22 mouse cellular contexts compared by ENCODE assay signal in genomic region chr11:61478788-61479187, GRCm38 (mm10). TPM values are rescaled to one million over a fixed set of nuclear protein-coding genes. Genes with fewer than 3 reads are reported as not detected.
DNase-seq lines count a peak whose midpoint lies in the region; TF ChIP-seq lines count a peak whose summit lies in the region.
"Had no signal": no experiment of that assay in that cellular context is flagged by ENCODE, and none has a peak within 500 bp of the region (broad histone marks: within the 10 kb centered on the region; RNA-seq: fewer than 3 reads in every experiment).

No protein-coding gene starts in this region.

- no peak overlapping the region for H3K4me2 ChIP-seq in CH12.LX (ENCODE audit: insufficient read depth, low read depth, poor library complexity, severe bottlenecking)
- H3K4me2 ChIP-seq: embryonic facial prominence, embryonic 13.5 days; embryonic facial prominence, embryonic 15.5 days had no signal

- DNase-seq in cerebellum, adult 9-11 months: peak; percentile 19
- no peak for DNase-seq in cerebellum, adult 2 months
- DNase-seq in layer of hippocampus, adult 2 months (ENCODE audit: low spot score in 2 of 2): no peak
- no peak for DNase-seq in layer of hippocampus, adult 8-10 months (ENCODE audit: low spot score in 2 of 2)
- no peak for DNase-seq in CH12.LX (ENCODE audit: extremely low read depth)
- no peak for DNase-seq in MEL (ENCODE audit: low read depth, low spot score)
- DNase-seq in kidney, postnatal 4 days: no peak
- DNase-seq in lung, postnatal 10 days: no peak
- DNase-seq: adrenal gland, adult 2 months; adrenal gland, postnatal 10 days; adrenal gland, postnatal 25 days; cerebellum, adult 11 months; cerebellum, adult 9-10 months; embryo, embryonic 11 days had no signal

- no peaks in the 10 kb centered on the region for H3K27me3 ChIP-seq in cerebellum, adult 2 months (ENCODE audit: control insufficient read depth, insufficient read depth, low read length)
- peaks cover 26% of the 10 kb centered on the region for H3K27me3 ChIP-seq in CH12.LX (replicated peaks)
- H3K27me3 ChIP-seq in MEL (ENCODE audit: control insufficient read depth in 1 of 2, insufficient read depth in 2 of 2, low read length in 2 of 2): peaks cover 2 to 14% of the 10 kb centered on the region in 2 experiments
- H3K27me3 ChIP-seq: embryonic facial prominence, embryonic 13.5 days; embryonic facial prominence, embryonic 15.5 days had no signal

- dilution Hi-C loops in CH12.LX (cut with MboI; ENCODE audit: extremely low pct_ligation_motif_present, extremely low pct_unique_long_range_greater_than_20kb, low sequenced_read_pairs): no loop called here

- TF ChIP-seq EP300 in CH12.LX (IDR thresholded peaks at IDR 0.05; ENCODE audit: low read length): no peak
- no peak for TF ChIP-seq EP300 in MEL (IDR thresholded peaks at IDR 0.05; ENCODE audit: low read depth in 1 of 2, low read length in 2 of 2)

- H3K9me3 ChIP-seq in CH12.LX (replicated peaks; ENCODE audit: low read length) (no peaks in the 10 kb centered on the region), MEL (replicated peaks; ENCODE audit: insufficient read depth, low read length) (no peaks in the 10 kb centered on the region)
- H3K9me3 ChIP-seq: embryonic facial prominence, embryonic 13.5 days; embryonic facial prominence, embryonic 15.5 days; forebrain, embryonic 10.5 days; forebrain, embryonic 12.5 days; G1E had no signal

- TF ChIP-seq POLR2A in cerebellum, adult 2 months (IDR thresholded peaks at IDR 0.05; ENCODE audit: borderline replicate concordance, insufficient read depth, low read length): no peak
- TF ChIP-seq POLR2A in CH12.LX (IDR thresholded peaks at IDR 0.05; ENCODE audit: low read depth, low read length) (no peak), MEL (IDR thresholded peaks at IDR 0.05; ENCODE audit: control insufficient read depth in 1 of 2, insufficient read depth in 1 of 2, low read depth in 1 of 2, low read length in 2 of 2, poor library complexity in 1 of 2) (no peak)

- H3K4me3 ChIP-seq in cerebellum, adult 2 months (replicated peaks; ENCODE audit: insufficient read depth, low read depth, low read length): no peak overlapping the region
- no peak overlapping the region for H3K4me3 ChIP-seq in layer of hippocampus, adult 2 months
- H3K4me3 ChIP-seq in CH12.LX (replicated peaks in 1 of 3; ENCODE audit: low read depth in 2 of 3, low read length in 2 of 3, poor library complexity in 1 of 3) (no peak overlapping the region), MEL (ENCODE audit: control insufficient read depth in 1 of 2, insufficient read depth in 1 of 2, low read depth in 2 of 2, low read length in 2 of 2) (no peak overlapping the region)
- H3K4me3 ChIP-seq: embryonic facial prominence, embryonic 13.5 days; embryonic facial prominence, embryonic 15.5 days; erythroblast, embryonic 14.5 days; forebrain, embryonic 10.5 days; forebrain, embryonic 12.5 days had no signal

- WGBS in cerebellum, adult 2 months: 95% methylated on average over 4 of the region's 4 CpGs

- H3K36me3 ChIP-seq in CH12.LX (replicated peaks in 1 of 2; ENCODE audit: control insufficient read depth in 1 of 2, insufficient read depth in 1 of 2, low read length in 1 of 2): no peaks in the 10 kb centered on the region
- no peaks in the 10 kb centered on the region for H3K36me3 ChIP-seq in MEL (ENCODE audit: control insufficient read depth in 1 of 2, insufficient read depth in 2 of 2, low read length in 2 of 2)
- H3K36me3 ChIP-seq: embryonic facial prominence, embryonic 13.5 days; embryonic facial prominence, embryonic 15.5 days; forebrain, embryonic 10.5 days; forebrain, embryonic 12.5 days; G1E had no signal

- no peaks in the 10 kb centered on the region for H3K79me2 ChIP-seq in CH12.LX (replicated peaks; ENCODE audit: control insufficient read depth, extremely low read depth, insufficient read depth, poor library complexity, severe bottlenecking)
- no peaks in the 10 kb centered on the region for H3K79me2 ChIP-seq in MEL (ENCODE audit: control insufficient read depth, insufficient read depth, low read length, poor library complexity)

- in situ Hi-C loops in CH12.LX (cut with MboI; ENCODE audit: low pct_ligation_motif_present, low pct_unique_long_range_greater_than_20kb, low sequenced_read_pairs): no loop called here

- H3K9ac ChIP-seq in CH12.LX (ENCODE audit: insufficient read depth, low read depth): no peak overlapping the region
- no peak overlapping the region for H3K9ac ChIP-seq in MEL (ENCODE audit: control insufficient read depth, low read depth, low read length, poor library complexity, severe bottlenecking)
- H3K9ac ChIP-seq: embryonic facial prominence, embryonic 13.5 days; embryonic facial prominence, embryonic 15.5 days had no signal

- peaks cover 15% of the 10 kb centered on the region for H3K4me1 ChIP-seq in cerebellum, adult 2 months (ENCODE audit: control insufficient read depth, insufficient read depth, low read length)
- no peaks in the 10 kb centered on the region for H3K4me1 ChIP-seq in CH12.LX (ENCODE audit: control insufficient read depth in 1 of 2, insufficient read depth in 2 of 2)
- H3K4me1 ChIP-seq in MEL (ENCODE audit: control insufficient read depth in 1 of 2, insufficient read depth in 2 of 2, low read length in 2 of 2): 0 out of 4 replicates have a peak, but pooled peaks cover 0 to 5% of the 10 kb centered on the region in 2 experiments

- no peak overlapping the region; the same call in 1 of the 2 replicates for H3K27ac ChIP-seq in cerebellum, adult 2 months (ENCODE audit: insufficient read depth, low read length)
- H3K27ac ChIP-seq in layer of hippocampus, adult 2 months: peak overlapping the region; percentile 77; the same call in 1 of the 2 replicates
- H3K27ac ChIP-seq in CH12.LX (ENCODE audit: insufficient read depth, low read depth) (no peak overlapping the region), MEL (ENCODE audit: control insufficient read depth, low read depth, low read length) (no peak overlapping the region)
- H3K27ac ChIP-seq: embryonic facial prominence, embryonic 15.5 days had no signal

- TF ChIP-seq RAD21 in CH12.LX (IDR thresholded peaks at IDR 0.05; ENCODE audit: low read depth, low read length) (no peak), MEL (IDR thresholded peaks at IDR 0.05; ENCODE audit: low read depth, low read length) (no peak)

- no peak for TF ChIP-seq CTCF in cerebellum, adult 2 months (IDR thresholded peaks at IDR 0.05; ENCODE audit: borderline replicate concordance, insufficient read depth, low read depth, low read length)
- TF ChIP-seq CTCF in layer of hippocampus, adult 2 months (conservative IDR thresholded peaks at IDR 0.05): no peak
- no peak for TF ChIP-seq CTCF in CH12.LX (conservative IDR thresholded peaks at IDR 0.05 in 1 of 2, IDR thresholded peaks at IDR 0.05 in 1 of 2; ENCODE audit: low read depth in 2 of 2, low read length in 2 of 2)
- no peak for TF ChIP-seq CTCF in MEL (IDR thresholded peaks at IDR 0.05 in 2 of 3, conservative IDR thresholded peaks at IDR 0.05 in 1 of 3; ENCODE audit: control insufficient read depth in 1 of 3, insufficient read depth in 1 of 3, low read depth in 2 of 3, low read length in 3 of 3, poor library complexity in 1 of 3, severe bottlenecking in 1 of 3)

TF ChIP-seq in CH12.LX, 34 proteins besides CTCF, POLR2A, EP300 and RAD21 (continues in another document):
- TF ChIP-seq NELFE (IDR thresholded peaks at IDR 0.05; ENCODE audit: low read depth, low read length) (no peak), TBP (conservative IDR thresholded peaks at IDR 0.05; ENCODE audit: low read depth, low read length) (0 out of 2 replicates have a peak, but pooled peaks have one; percentile 19)

TF ChIP-seq in MEL, 35 proteins besides CTCF, POLR2A, EP300 and RAD21 (continues in another document):
- TF ChIP-seq CHD1 (IDR thresholded peaks at IDR 0.05; ENCODE audit: low read depth, low read length): no peak
- TF ChIP-seq RCOR1 (IDR thresholded peaks at IDR 0.05; ENCODE audit: low read depth, low read length): no peak
- TF ChIP-seq TBP (IDR thresholded peaks at IDR 0.05; ENCODE audit: low read depth, low read length): peak; percentile 77

RNA-seq across cellular contexts. Expression of gene Mfap4, which starts 6.4 kb away (rescaled TPM):
- polyA plus RNA-seq in cerebellum, adult 2 months (2012; rRNA removed): 1.9 and 3.5 TPM in 2 replicates
- 1 to 10 TPM; 4.8 to 5.0 TPM for total RNA-seq in layer of hippocampus, adult 2 months (2021)
- 1 to 10 TPM; 5.1 to 7.5 (median 5.6) TPM for total RNA-seq in layer of hippocampus, adult 8-10 months (2022)
- total RNA-seq in CH12.LX (2012; rRNA removed): not detected in 2 replicates
- total RNA-seq in CH12.LX (2014; rRNA removed): not detected in 2 replicates
- not detected in 2 replicates for polyA plus RNA-seq in CH12.LX (2012; ENCODE audit: insufficient read length, low read depth)
- total RNA-seq in MEL (2012; rRNA removed): not detected in 2 replicates
- polyA plus RNA-seq in MEL (2012; ENCODE audit: insufficient read depth in 1 of 2, insufficient read length in 2 of 2, low read depth in 1 of 2, low replicate concordance in 2 of 2, missing spikeins in 1 of 2): not detected
- total RNA-seq: common myeloid progenitor, adult 5-6 weeks had no signal
- polyA plus RNA-seq: C2C12; erythroblast, embryonic 14.5 days; G1E had no signal

RNA-seq across cellular contexts. Expression of gene Mapk7, which starts 15.4 kb away (rescaled TPM):
- polyA plus RNA-seq in cerebellum, adult 2 months (2012; rRNA removed): 47.8 and 55.8 TPM in 2 replicates
- 10 to 100 TPM; 26.2 to 28.5 TPM for total RNA-seq in layer of hippocampus, adult 2 months (2021)
- total RNA-seq in layer of hippocampus, adult 8-10 months (2022): 10 to 100 TPM; 27.1 to 28.8 (median 28.2) TPM
- total RNA-seq in CH12.LX (2012; rRNA removed) (12.2 and 12.7 TPM in 2 replicates), CH12.LX (2014; rRNA removed) (5.1 and 6.3 TPM in 2 replicates), MEL (2012; rRNA removed) (12.6 and 12.7 TPM in 2 replicates)
- polyA plus RNA-seq in CH12.LX (2012; ENCODE audit: insufficient read length, low read depth) (18.8 and 21.6 TPM in 2 replicates), MEL (2012; ENCODE audit: insufficient read depth in 1 of 2, insufficient read length in 2 of 2, low read depth in 1 of 2, low replicate concordance in 2 of 2, missing spikeins in 1 of 2) (10 to 100 TPM in 1 of 2 experiments, not detected in 1; 25.3 TPM)

RNA-seq across cellular contexts. Expression of gene Rnf112, which starts 24.9 kb away (rescaled TPM):
- 538 and 626 TPM in 2 replicates for polyA plus RNA-seq in cerebellum, adult 2 months (2012; rRNA removed)
- total RNA-seq in layer of hippocampus, adult 2 months (2021): 100 to 1,000 TPM; 543 to 554 TPM
- 100 to 1,000 TPM; 373 to 488 (median 430) TPM for total RNA-seq in layer of hippocampus, adult 8-10 months (2022)
- total RNA-seq in CH12.LX (2012; rRNA removed): not detected in 2 replicates
- not detected in 2 replicates for total RNA-seq in CH12.LX (2014; rRNA removed)
- not detected in 2 replicates for polyA plus RNA-seq in CH12.LX (2012; ENCODE audit: insufficient read length, low read depth)
- not detected in 2 replicates for total RNA-seq in MEL (2012; rRNA removed)
- polyA plus RNA-seq in MEL (2012; ENCODE audit: insufficient read depth in 1 of 2, insufficient read length in 2 of 2, low read depth in 1 of 2, low replicate concordance in 2 of 2, missing spikeins in 1 of 2): not detected
- total RNA-seq: common myeloid progenitor, adult 5-6 weeks had no signal
- polyA plus RNA-seq: C2C12; erythroblast, embryonic 14.5 days; G1E had no signal

RNA-seq across cellular contexts. Expression of gene B9d1, which starts 26.2 kb away (rescaled TPM):
- 36.2 and 40.7 TPM in 2 replicates for polyA plus RNA-seq in cerebellum, adult 2 months (2012; rRNA removed)
- 10 to 100 TPM; 47.4 to 47.9 TPM for total RNA-seq in layer of hippocampus, adult 2 months (2021)
- total RNA-seq in layer of hippocampus, adult 8-10 months (2022): 10 to 100 TPM; 43.1 to 52.1 (median 47.2) TPM
- total RNA-seq in CH12.LX (2012; rRNA removed) (51.1 and 62.9 TPM in 2 replicates), CH12.LX (2014; rRNA removed) (19.2 and 24.2 TPM in 2 replicates), MEL (2012; rRNA removed) (27.2 and 29.5 TPM in 2 replicates)
- polyA plus RNA-seq in CH12.LX (2012; ENCODE audit: insufficient read length, low read depth) (26.2 and 31.0 TPM in 2 replicates), MEL (2012; ENCODE audit: insufficient read depth in 1 of 2, insufficient read length in 2 of 2, low read depth in 1 of 2, low replicate concordance in 2 of 2, missing spikeins in 1 of 2) (10 to 100 TPM in 1 of 2 experiments, not detected in 1; 22.5 TPM)

Comparison
In these comparisons a context has a peak if more than half of its experiments do, and no peak if none do; other contexts are left out.
1. RNA of gene Rnf112, which starts 24.9 kb away (total RNA-seq): 543 to 554 TPM in layer of hippocampus, adult 2 months and 373 to 488 TPM in layer of hippocampus, adult 8-10 months; not detected in CH12.LX and not detected in MEL; every median in the first group is over 100 times any median in the second.